ENCODE assay signal across 31 mouse cellular contexts in genomic region chr14:47574721-47575120, GRCm38 (mm10). TPM values are rescaled to one million over a fixed set of nuclear protein-coding genes. Genes with fewer than 3 reads are reported as not detected.
A peak's percentile ranks its signal among the peaks of the same experiment; 100 is the strongest.
DNase-seq lines count a peak whose midpoint lies in the region; ATAC-seq and TF ChIP-seq lines count a peak whose summit lies in the region.
"Had no signal": no experiment of that assay in that cellular context is flagged by ENCODE, and none has a peak within 500 bp of the region (broad histone marks: within the 10 kb centered on the region; RNA-seq: fewer than 3 reads in every experiment).

No protein-coding gene starts in this region.

- H3K4me1 ChIP-seq in intestine, postnatal 0 days (replicated peaks; ENCODE audit: control insufficient read depth, insufficient read depth, low read length), result no peaks in the 10 kb centered on the region
- no peaks in the 10 kb centered on the region for H3K4me1 ChIP-seq in intestine, embryonic 15.5 days (replicated peaks)
- no peaks in the 10 kb centered on the region for H3K4me1 ChIP-seq in MEL (ENCODE audit: control insufficient read depth in 1 of 2, insufficient read depth in 2 of 2, low read length in 2 of 2)
- H3K4me1 ChIP-seq in midbrain, embryonic 13.5 days (replicated peaks), result no peaks in the 10 kb centered on the region
- H3K4me1 ChIP-seq: embryonic facial prominence, embryonic 12.5 days; forebrain, embryonic 12.5 days; heart, embryonic 13.5 days; hindbrain, embryonic 13.5 days; limb, embryonic 15.5 days; neural tube, embryonic 15.5 days had no signal

- TF ChIP-seq CTCF in intestine, postnatal 0 days (IDR thresholded peaks at IDR 0.05; ENCODE audit: low read depth), result peak; percentile 23
- peak in 2 of 3 experiments; percentile 51 to 63; a peak in 5 of 6 replicates for TF ChIP-seq CTCF in MEL (IDR thresholded peaks at IDR 0.05 in 2 of 3, conservative IDR thresholded peaks at IDR 0.05 in 1 of 3; ENCODE audit: control insufficient read depth in 1 of 3, insufficient read depth in 1 of 3, low read depth in 2 of 3, low read length in 3 of 3, poor library complexity in 1 of 3, severe bottlenecking in 1 of 3)

- H3K27ac ChIP-seq in intestine, postnatal 0 days (ENCODE audit: low read depth, low read length), result no peak overlapping the region
- no peak overlapping the region for H3K27ac ChIP-seq in intestine, embryonic 15.5 days
- no peak overlapping the region for H3K27ac ChIP-seq in MEL (ENCODE audit: control insufficient read depth, low read depth, low read length)
- no peak overlapping the region for H3K27ac ChIP-seq in midbrain, embryonic 13.5 days
- H3K27ac ChIP-seq: embryonic facial prominence, embryonic 12.5 days; forebrain, embryonic 12.5 days; heart, embryonic 13.5 days; hindbrain, embryonic 13.5 days; left cerebral cortex, adult 2 months; limb, embryonic 15.5 days; neural tube, embryonic 15.5 days had no signal

- WGBS in intestine, postnatal 0 days, result 78% methylated on average over 11 of the region's 11 CpGs
- 70% methylated on average over 11 of the region's 11 CpGs for WGBS in intestine, embryonic 15.5 days
- 77% methylated on average over 11 of the region's 11 CpGs for WGBS in midbrain, embryonic 13.5 days

- TF ChIP-seq RAD21 in MEL (IDR thresholded peaks at IDR 0.05; ENCODE audit: low read depth, low read length), result peak; percentile 49

- H3K9me3 ChIP-seq in intestine, postnatal 0 days (ENCODE audit: control insufficient read depth), result no peaks in the 10 kb centered on the region
- H3K9me3 ChIP-seq in intestine, embryonic 15.5 days, result no peaks in the 10 kb centered on the region
- H3K9me3 ChIP-seq in MEL (replicated peaks; ENCODE audit: insufficient read depth, low read length), result no peaks in the 10 kb centered on the region
- no peaks in the 10 kb centered on the region for H3K9me3 ChIP-seq in midbrain, embryonic 13.5 days
- H3K9me3 ChIP-seq: embryonic facial prominence, embryonic 12.5 days; forebrain, embryonic 12.5 days; heart, embryonic 13.5 days; hindbrain, embryonic 13.5 days; limb, embryonic 15.5 days; neural tube, embryonic 15.5 days had no signal

- ATAC-seq in intestine, postnatal 0 days, result no peak
- ATAC-seq in intestine, embryonic 15.5 days, result no peak
- no peak for ATAC-seq in midbrain, embryonic 13.5 days
- ATAC-seq: midbrain, embryonic 16.5 days; Patski had no signal

- no peaks in the 10 kb centered on the region for H3K79me2 ChIP-seq in MEL (ENCODE audit: control insufficient read depth, insufficient read depth, low read length, poor library complexity)

- H3K9ac ChIP-seq in intestine, postnatal 0 days (ENCODE audit: low read depth, low read length), result no peak overlapping the region
- no peak overlapping the region for H3K9ac ChIP-seq in intestine, embryonic 15.5 days
- H3K9ac ChIP-seq in MEL (ENCODE audit: control insufficient read depth, low read depth, low read length, poor library complexity, severe bottlenecking), result no peak overlapping the region
- H3K9ac ChIP-seq in midbrain, embryonic 13.5 days (replicated peaks), result no peak overlapping the region
- H3K9ac ChIP-seq: embryonic facial prominence, embryonic 12.5 days; forebrain, embryonic 12.5 days; heart, embryonic 13.5 days; hindbrain, embryonic 13.5 days; limb, embryonic 15.5 days; neural tube, embryonic 15.5 days had no signal

- peak; percentile 21 for DNase-seq in retina, embryonic 14.5 days (ENCODE audit: low spot score)
- no peak for DNase-seq in retina, postnatal 1 day
- DNase-seq in MEL (ENCODE audit: low read depth, low spot score), result peak; percentile 59
- DNase-seq in mesoderm, embryonic 11.5 days (ENCODE audit: low read depth, low spot score), result peak; percentile 6
- no peak for DNase-seq in layer of hippocampus, postnatal 14 days (ENCODE audit: low spot score in 2 of 2)
- DNase-seq: adrenal gland, postnatal 10 days; cerebellum, adult 18-20 months; gastrocnemius, postnatal 25 days; heart, adult 18-20 months; heart, postnatal 14 days; kidney, adult 2 months; kidney, postnatal 14 days; left cerebral cortex, postnatal 4 days; lung, adult 18-20 months; right cerebral cortex, postnatal 25 days; spleen, adult 18-20 months; thymus, postnatal 14 days had no signal

- no peaks in the 10 kb centered on the region for H3K27me3 ChIP-seq in intestine, postnatal 0 days (replicated peaks; ENCODE audit: control insufficient read depth, insufficient read depth, low read length)
- no peaks in the 10 kb centered on the region for H3K27me3 ChIP-seq in intestine, embryonic 15.5 days (replicated peaks)
- H3K27me3 ChIP-seq in MEL (ENCODE audit: control insufficient read depth in 1 of 2, insufficient read depth in 2 of 2, low read length in 2 of 2), result no peaks in the 10 kb centered on the region; a peak in 1 of 4 replicates
- H3K27me3 ChIP-seq in midbrain, embryonic 13.5 days, result no peaks in the 10 kb centered on the region
- H3K27me3 ChIP-seq: embryonic facial prominence, embryonic 12.5 days; hindbrain, embryonic 13.5 days; limb, embryonic 15.5 days; neural tube, embryonic 15.5 days; Patski had no signal

- H3K4me2 ChIP-seq in intestine, postnatal 0 days (replicated peaks; ENCODE audit: low read depth), result no peak overlapping the region
- no peak overlapping the region for H3K4me2 ChIP-seq in intestine, embryonic 15.5 days (replicated peaks)
- no peak overlapping the region for H3K4me2 ChIP-seq in midbrain, embryonic 13.5 days (replicated peaks)
- H3K4me2 ChIP-seq: embryonic facial prominence, embryonic 12.5 days; forebrain, embryonic 12.5 days; heart, embryonic 13.5 days; hindbrain, embryonic 13.5 days; limb, embryonic 15.5 days; neural tube, embryonic 15.5 days had no signal

- H3K36me3 ChIP-seq in intestine, postnatal 0 days (ENCODE audit: control insufficient read depth, insufficient read depth), result no peaks in the 10 kb centered on the region
- H3K36me3 ChIP-seq in intestine, embryonic 15.5 days, result no peaks in the 10 kb centered on the region
- no peaks in the 10 kb centered on the region for H3K36me3 ChIP-seq in MEL (ENCODE audit: control insufficient read depth in 1 of 2, insufficient read depth in 2 of 2, low read length in 2 of 2)
- H3K36me3 ChIP-seq in midbrain, embryonic 13.5 days, result no peaks in the 10 kb centered on the region
- H3K36me3 ChIP-seq: embryonic facial prominence, embryonic 12.5 days; forebrain, embryonic 12.5 days; heart, embryonic 13.5 days; hindbrain, embryonic 13.5 days; limb, embryonic 15.5 days; neural tube, embryonic 15.5 days had no signal

- TF ChIP-seq EP300 in MEL (IDR thresholded peaks at IDR 0.05; ENCODE audit: low read depth in 1 of 2, low read length in 2 of 2), result no peak

- no peak overlapping the region for H3K4me3 ChIP-seq in intestine, postnatal 0 days (ENCODE audit: low read depth, low read length)
- no peak overlapping the region for H3K4me3 ChIP-seq in intestine, embryonic 15.5 days (replicated peaks)
- no peak overlapping the region for H3K4me3 ChIP-seq in MEL (ENCODE audit: control insufficient read depth in 1 of 2, insufficient read depth in 1 of 2, low read depth in 2 of 2, low read length in 2 of 2)
- H3K4me3 ChIP-seq in midbrain, embryonic 13.5 days (replicated peaks), result no peak overlapping the region
- H3K4me3 ChIP-seq: embryonic facial prominence, embryonic 12.5 days; erythroblast, embryonic 14.5 days; forebrain, embryonic 12.5 days; heart, embryonic 13.5 days; hindbrain, embryonic 13.5 days; left cerebral cortex, adult 2 months; limb, embryonic 15.5 days; myocyte; neural tube, embryonic 15.5 days had no signal

- TF ChIP-seq POLR2A in MEL (IDR thresholded peaks at IDR 0.05; ENCODE audit: control insufficient read depth in 1 of 2, insufficient read depth in 1 of 2, low read depth in 1 of 2, low read length in 2 of 2, poor library complexity in 1 of 2), result no peak

TF ChIP-seq in MEL, 35 proteins besides CTCF, POLR2A, EP300 and RAD21:
- TF ChIP-seq GATA1 (IDR thresholded peaks at IDR 0.05; ENCODE audit: low read depth, low read length), result no peak
- no peak for TF ChIP-seq KAT2A (conservative IDR thresholded peaks at IDR 0.05; ENCODE audit: low read depth, low read length)
- TF ChIP-seq MYB (IDR thresholded peaks at IDR 0.05; ENCODE audit: low read depth, low read length), result no peak
- TF ChIP-seq ZC3H11A (IDR thresholded peaks at IDR 0.05; ENCODE audit: low read depth, low read length), result 0 out of 2 replicates have a peak, but pooled peaks have one; percentile 28
- peak; percentile 65 for TF ChIP-seq SMC3 (IDR thresholded peaks at IDR 0.05; ENCODE audit: low read depth, low read length)
- no peak for TF ChIP-seq ZNF384 (IDR thresholded peaks at IDR 0.05; ENCODE audit: low read depth, low read length)

RNA-seq across cellular contexts. Expression of gene Atg14, which starts 4.3 kb away (rescaled TPM):
- polyA plus RNA-seq in intestine, postnatal 0 days (2015; fragmentation: Nextera tagmentation; extraction: Ambion mirVana), result 6.4 and 7.8 TPM in 2 replicates
- polyA plus RNA-seq in intestine, embryonic 15.5 days (2015; fragmentation: Nextera tagmentation; extraction: Ambion mirVana), result 10.3 and 12.4 TPM in 2 replicates
- 2.5 and 3.1 TPM in 2 replicates for total RNA-seq in MEL (2012; rRNA removed)
- polyA plus RNA-seq in MEL (2012; ENCODE audit: insufficient read depth in 1 of 2, insufficient read length in 2 of 2, low read depth in 1 of 2, low replicate concordance in 2 of 2, missing spikeins in 1 of 2), result 1 to 10 TPM in 1 of 2 experiments, not detected in 1; 5.7 TPM
- total RNA-seq in layer of hippocampus, postnatal 14 days (2021), result 10 to 100 TPM; 14.7 to 15.1 TPM
- polyA plus RNA-seq in midbrain, embryonic 13.5 days (2015; fragmentation: Nextera tagmentation; extraction: Ambion mirVana), result 21.2 and 21.9 TPM in 2 replicates

Comparison
In these comparisons a context has a peak if more than half of its experiments do, and no peak if none do; other contexts are left out.
1. DNase-seq: peak in retina, embryonic 14.5 days (single experiment), MEL (single experiment) and mesoderm, embryonic 11.5 days (single experiment); none in retina, postnatal 1 day (single experiment) and layer of hippocampus, postnatal 14 days (0 of 2).